Mouse (Mus musculus) gastrocnemius, adult 8-10 months (tissue): Measurements from ENCODE around the gene Syvn1. TPM values are rescaled to one million over a fixed set of nuclear protein-coding genes. Genes with fewer than 3 reads are reported as not detected.
"Not testable (repeated sequence)": the region's sequence is repeated elsewhere in the genome, so short reads cannot be mapped to it uniquely, and the experiment has no call there.

ENCODE experiments used
- DNase-seq, 2 experiments: peaks; one replicate each; pipeline ENCODE4 v3.0.0; 2022; ENCODE audit warnings: low spot score in 2 of 2
- total RNA-seq, 4 experiments: library from RNA; stranded (reverse); gene quantifications; 2 replicates each; pipeline ENCODE4 v1.2.4; 2022

The Syvn1 gene
- total RNA-seq, 4 experiments from 2014 or later = 14.5 to 19.6 (median 18.7) TPM

- DNase-seq = no peak
Measured at GRCm38 (mm10) chr19:6040002-6040401, 6.4 kb upstream of the Syvn1 start.

GRCm38 (mm10) chr19:6042293-6042692 lies 4.1 kb upstream of the Syvn1 start:
- DNase-seq = no peak

- DNase-seq = not testable (repeated sequence)
Measured at GRCm38 (mm10) chr19:6044102-6044501, 2.3 kb upstream of the Syvn1 start.

- no peak for DNase-seq
Measured at GRCm38 (mm10) chr19:6045366-6046293, 746 bp upstream of the Syvn1 start.

GRCm38 (mm10) chr19:6047154-6047898 lies 950 bp downstream of the Syvn1 start:
- DNase-seq = no peak

GRCm38 (mm10) chr19:6047899-6048166 lies 1.5 kb downstream of the Syvn1 start:
- no peak for DNase-seq

- no peak for DNase-seq
Measured at GRCm38 (mm10) chr19:6048681-6049410, 2.5 kb downstream of the Syvn1 start.

GRCm38 (mm10) chr19:6052516-6052915 lies 6.1 kb downstream of the Syvn1 start:
- no peak for DNase-seq

- DNase-seq = no peak
Measured at GRCm38 (mm10) chr19:6054296-6054695, 7.9 kb downstream of the Syvn1 start.

GRCm38 (mm10) chr19:6056696-6057095 lies 10.3 kb downstream of the Syvn1 start:
- DNase-seq = no peak

GRCm38 (mm10) chr19:6057313-6058096 lies 11.1 kb downstream of the Syvn1 start, which contains the start of the genes Mrpl49 and Fau:
Gene Mrpl49, minus strand, starts transcription at chr19:6057785.
Gene Fau, plus strand, starts transcription at chr19:6057844.
- DNase-seq = peak; percentile 96 to 97

GRCm38 (mm10) chr19:6058513-6058912 lies 12.1 kb downstream of the Syvn1 start:
- DNase-seq = no peak

GRCm38 (mm10) chr19:6058966-6059365 lies 12.6 kb downstream of the Syvn1 start:
- no peak for DNase-seq

- DNase-seq = peak; percentile 93
Measured at GRCm38 (mm10) chr19:6061021-6061533, 14.7 kb downstream of the Syvn1 start, which contains the start of gene Znhit2. Gene Znhit2, plus strand, starts transcription at chr19:6061192.

GRCm38 (mm10) chr19:6061641-6062302 lies 15.4 kb downstream of the Syvn1 start:
- DNase-seq = no peak

GRCm38 (mm10) chr19:6062418-6062817 lies 16.0 kb downstream of the Syvn1 start:
- DNase-seq = no peak

GRCm38 (mm10) chr19:6063081-6063480 lies 16.7 kb downstream of the Syvn1 start:
- DNase-seq = no peak

- no peak for DNase-seq
Measured at GRCm38 (mm10) chr19:6066571-6066970, 20.2 kb downstream of the Syvn1 start.

GRCm38 (mm10) chr19:6067011-6067723 lies 20.8 kb downstream of the Syvn1 start:
- DNase-seq = peak; percentile 63 to 71
